Mouse (Mus musculus): ENCODE data around the gene Gm30083.
A peak's percentile ranks its signal among the peaks of the same experiment; 100 is the strongest.

Gm30083 gene

DNA sequence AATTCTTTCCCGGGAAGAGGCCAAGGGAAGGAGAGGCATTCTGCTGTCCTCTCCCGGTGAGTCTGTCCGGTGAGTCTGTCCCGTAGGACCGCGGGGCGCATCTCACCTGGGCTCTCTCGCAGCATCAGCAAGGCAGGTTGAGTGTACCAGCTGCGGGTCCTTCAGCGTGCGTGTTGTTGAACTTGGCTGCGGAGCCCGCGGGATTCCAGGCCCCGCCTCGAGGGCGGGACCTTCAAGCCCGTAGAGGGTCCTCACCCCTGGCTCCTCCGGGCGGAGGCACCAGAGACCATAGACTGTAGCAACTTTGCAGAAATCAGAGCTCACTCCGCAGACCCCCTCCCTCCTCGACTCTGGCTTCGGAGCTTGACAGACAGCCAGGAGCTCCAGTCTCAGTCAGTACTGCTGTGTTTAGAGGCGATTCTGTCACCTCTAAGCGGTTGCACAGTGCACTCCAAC, 36.4 kb downstream of the Gm30083 start, which contains the start of gene Zfp488:
Gene Zfp488 (minus strand): TSS at position 161 of the 456 bp plus-strand sequence.
- H3K9me3 ChIP-seq (ENCODE audit: low read length): peaks cover 3% of the 10 kb centered on the region; the same call in 1 of the 2 replicates
- H3K36me3 ChIP-seq (ENCODE audit: insufficient read depth, low read length): no peaks in the 10 kb centered on the region
- TF ChIP-seq POU5F1 (IDR thresholded peaks at IDR 0.05; ENCODE audit: borderline replicate concordance, low read length) (no peak), CTCF (conservative IDR thresholded peaks at IDR 0.05; ENCODE audit: low read length) (no peak), NANOG (IDR thresholded peaks at IDR 0.05; ENCODE audit: borderline replicate concordance, low read length) (no peak)
- peaks cover 32% of the 10 kb centered on the region for H3K27me3 ChIP-seq (ENCODE audit: insufficient read depth, low read length)
- peak within 1 kb of the TSS; percentile 57 for H3K4me3 ChIP-seq (replicated peaks; ENCODE audit: low read length)
- H3K4me1 ChIP-seq (replicated peaks; ENCODE audit: low read depth, low read length): peaks cover 5% of the 10 kb centered on the region

DNA sequence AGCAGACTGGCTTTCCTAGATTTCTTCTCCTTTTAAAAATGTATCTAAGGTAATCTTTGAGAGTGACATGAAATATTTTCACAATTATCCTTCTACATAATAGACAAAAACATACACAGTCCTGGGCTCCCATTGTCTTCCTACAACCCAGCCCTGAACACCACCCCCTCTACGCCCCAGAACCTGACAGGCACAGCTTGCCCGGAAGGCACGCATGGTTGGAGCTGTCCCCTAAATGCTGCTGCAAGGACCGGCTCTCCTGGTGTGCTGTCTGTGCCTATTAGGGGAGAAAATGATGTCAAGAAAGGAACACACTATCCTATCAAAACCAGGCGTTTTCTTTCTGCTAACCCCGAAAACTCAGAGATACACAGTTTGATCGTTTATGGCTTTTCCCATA, 37.2 kb downstream of the Gm30083 start:
- TF ChIP-seq NANOG (IDR thresholded peaks at IDR 0.05; ENCODE audit: borderline replicate concordance, low read length): no peak
- TF ChIP-seq POU5F1 (IDR thresholded peaks at IDR 0.05; ENCODE audit: borderline replicate concordance, low read length): no peak
- TF ChIP-seq CTCF (conservative IDR thresholded peaks at IDR 0.05; ENCODE audit: low read length): no peak
- Histone ChIP-seq H3K9me3 (ENCODE audit: low read length) (peaks cover 3% of the 10 kb centered on the region; the same call in 1 of the 2 replicates), H3K36me3 (ENCODE audit: insufficient read depth, low read length) (no peaks in the 10 kb centered on the region), H3K27me3 (ENCODE audit: insufficient read depth, low read length) (peaks cover 32% of the 10 kb centered on the region), H3K4me1 (replicated peaks; ENCODE audit: low read depth, low read length) (peaks cover 5% of the 10 kb centered on the region), H3K4me3 (replicated peaks; ENCODE audit: low read length) (no peak overlapping the region)

GRCm38 (mm10) chr14:33974752-33975151, 40.2 kb downstream of the Gm30083 start:
- Histone ChIP-seq H3K4me1 (replicated peaks; ENCODE audit: low read depth, low read length) (peaks cover 5% of the 10 kb centered on the region), H3K9me3 (ENCODE audit: low read length) (no peaks in the 10 kb centered on the region), H3K4me3 (replicated peaks; ENCODE audit: low read length) (no peak overlapping the region), H3K36me3 (ENCODE audit: insufficient read depth, low read length) (no peaks in the 10 kb centered on the region), H3K27me3 (ENCODE audit: insufficient read depth, low read length) (peaks cover 29% of the 10 kb centered on the region)
- TF ChIP-seq POU5F1 (IDR thresholded peaks at IDR 0.05; ENCODE audit: borderline replicate concordance, low read length) (no peak), CTCF (conservative IDR thresholded peaks at IDR 0.05; ENCODE audit: low read length) (no peak), NANOG (IDR thresholded peaks at IDR 0.05; ENCODE audit: borderline replicate concordance, low read length) (no peak)

DNA sequence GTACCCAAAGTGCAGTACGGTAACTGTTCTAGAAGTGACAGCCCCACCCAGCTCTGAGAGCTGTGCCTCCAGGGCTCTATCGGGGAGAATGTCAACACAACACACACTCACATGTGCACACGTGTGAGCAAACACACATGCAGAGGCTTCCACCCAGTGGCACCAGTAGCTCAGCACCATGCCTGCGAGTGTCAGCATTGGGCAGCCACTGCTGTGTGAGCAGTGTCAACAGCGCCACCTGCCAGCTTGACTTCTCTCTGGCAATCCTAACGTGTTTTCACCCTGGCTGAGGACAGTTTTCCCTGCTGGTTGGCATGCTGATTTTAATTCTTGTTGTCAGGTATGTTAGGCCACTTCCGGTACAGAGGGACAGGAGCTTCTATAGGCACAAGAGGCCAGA, 42.3 kb downstream of the Gm30083 start:
- TF ChIP-seq CTCF (conservative IDR thresholded peaks at IDR 0.05; ENCODE audit: low read length): no peak
- TF ChIP-seq NANOG (IDR thresholded peaks at IDR 0.05; ENCODE audit: borderline replicate concordance, low read length): no peak
- TF ChIP-seq POU5F1 (IDR thresholded peaks at IDR 0.05; ENCODE audit: borderline replicate concordance, low read length): no peak
- Histone ChIP-seq H3K4me1 (replicated peaks; ENCODE audit: low read depth, low read length) (no peaks in the 10 kb centered on the region), H3K4me3 (replicated peaks; ENCODE audit: low read length) (no peak overlapping the region), H3K27me3 (ENCODE audit: insufficient read depth, low read length) (peaks cover 9% of the 10 kb centered on the region; the same call in 1 of the 2 replicates), H3K9me3 (ENCODE audit: low read length) (no peaks in the 10 kb centered on the region), H3K36me3 (ENCODE audit: insufficient read depth, low read length) (no peaks in the 10 kb centered on the region)

DNA sequence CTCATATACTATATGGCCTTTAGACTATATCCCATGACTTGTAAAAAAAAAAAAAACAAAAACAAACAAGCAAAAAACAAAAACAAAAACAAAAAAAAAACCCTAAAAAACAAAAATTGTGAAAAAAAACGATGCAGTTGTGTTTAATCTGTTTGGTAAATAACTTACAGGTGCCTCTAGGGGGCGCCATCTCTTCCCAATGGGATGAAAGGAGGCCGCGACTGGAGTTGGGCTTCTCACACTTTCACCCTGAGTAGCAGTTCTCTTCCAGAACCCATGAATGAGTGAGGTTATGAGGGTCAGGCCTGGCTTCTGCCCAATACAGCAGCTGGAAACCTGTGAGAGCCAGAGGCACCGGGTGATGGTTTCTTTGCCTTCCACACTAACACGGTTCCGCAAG, 49.3 kb downstream of the Gm30083 start:
- TF ChIP-seq NANOG (IDR thresholded peaks at IDR 0.05; ENCODE audit: borderline replicate concordance, low read length) (no peak), CTCF (conservative IDR thresholded peaks at IDR 0.05; ENCODE audit: low read length) (peak; percentile 39)
- Histone ChIP-seq H3K36me3 (ENCODE audit: insufficient read depth, low read length) (no peaks in the 10 kb centered on the region), H3K4me1 (replicated peaks; ENCODE audit: low read depth, low read length) (no peaks in the 10 kb centered on the region), H3K4me3 (replicated peaks; ENCODE audit: low read length) (peak overlapping the region; percentile 45; the same call in 1 of the 2 replicates), H3K27me3 (ENCODE audit: insufficient read depth, low read length) (no peaks in the 10 kb centered on the region; the same call in 1 of the 2 replicates), H3K9me3 (ENCODE audit: low read length) (no peaks in the 10 kb centered on the region)

DNA sequence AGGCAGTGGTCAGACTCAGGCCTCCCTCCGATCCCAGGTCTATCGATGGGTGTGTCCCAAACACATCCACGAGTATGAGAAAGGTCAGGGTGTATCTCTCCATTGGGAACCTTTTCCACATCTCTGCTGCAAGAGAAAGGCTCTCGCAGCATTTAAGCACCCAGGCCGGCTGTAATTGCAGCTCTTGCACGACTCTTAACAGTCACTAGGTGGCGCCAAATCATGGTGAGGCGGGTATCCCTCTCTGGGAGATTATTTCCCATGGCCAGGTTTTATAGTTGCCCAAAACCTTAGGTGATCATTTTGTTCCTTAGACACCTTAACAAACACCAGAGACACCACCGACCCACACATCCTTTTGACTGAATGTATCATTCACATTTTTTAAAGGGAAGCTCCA, 55.6 kb downstream of the Gm30083 start:
- Histone ChIP-seq H3K36me3 (ENCODE audit: insufficient read depth, low read length) (no peaks in the 10 kb centered on the region), H3K4me1 (replicated peaks; ENCODE audit: low read depth, low read length) (peaks cover 12% of the 10 kb centered on the region), H3K9me3 (ENCODE audit: low read length) (no peaks in the 10 kb centered on the region), H3K4me3 (replicated peaks; ENCODE audit: low read length) (no peak overlapping the region), H3K27me3 (ENCODE audit: insufficient read depth, low read length) (peaks cover 35% of the 10 kb centered on the region)
- TF ChIP-seq CTCF (conservative IDR thresholded peaks at IDR 0.05; ENCODE audit: low read length) (peak; percentile 70), POU5F1 (IDR thresholded peaks at IDR 0.05; ENCODE audit: borderline replicate concordance, low read length) (no peak), NANOG (IDR thresholded peaks at IDR 0.05; ENCODE audit: borderline replicate concordance, low read length) (no peak)

GRCm38 (mm10) chr14:33958841-33959240, 56.1 kb downstream of the Gm30083 start:
- Histone ChIP-seq H3K9me3 (ENCODE audit: low read length) (no peaks in the 10 kb centered on the region), H3K4me3 (replicated peaks; ENCODE audit: low read length) (no peak overlapping the region), H3K27me3 (ENCODE audit: insufficient read depth, low read length) (peaks cover 39% of the 10 kb centered on the region), H3K4me1 (replicated peaks; ENCODE audit: low read depth, low read length) (peaks cover 12% of the 10 kb centered on the region), H3K36me3 (ENCODE audit: insufficient read depth, low read length) (no peaks in the 10 kb centered on the region)
- no peak for TF ChIP-seq NANOG (IDR thresholded peaks at IDR 0.05; ENCODE audit: borderline replicate concordance, low read length)
- TF ChIP-seq CTCF (conservative IDR thresholded peaks at IDR 0.05; ENCODE audit: low read length): no peak
- no peak for TF ChIP-seq POU5F1 (IDR thresholded peaks at IDR 0.05; ENCODE audit: borderline replicate concordance, low read length)

GRCm38 (mm10) chr14:33958186-33958585, 56.8 kb downstream of the Gm30083 start:
- no peaks in the 10 kb centered on the region for H3K36me3 ChIP-seq (ENCODE audit: insufficient read depth, low read length)
- no peak for TF ChIP-seq CTCF (conservative IDR thresholded peaks at IDR 0.05; ENCODE audit: low read length)
- no peak for TF ChIP-seq NANOG (IDR thresholded peaks at IDR 0.05; ENCODE audit: borderline replicate concordance, low read length)
- no peak for TF ChIP-seq POU5F1 (IDR thresholded peaks at IDR 0.05; ENCODE audit: borderline replicate concordance, low read length)

GRCm38 (mm10) chr14:33956055-33956454, 58.9 kb downstream of the Gm30083 start:
- peaks cover 12% of the 10 kb centered on the region for H3K4me1 ChIP-seq (replicated peaks; ENCODE audit: low read depth, low read length)
- no peaks in the 10 kb centered on the region for H3K36me3 ChIP-seq (ENCODE audit: insufficient read depth, low read length)
- TF ChIP-seq POU5F1 (IDR thresholded peaks at IDR 0.05; ENCODE audit: borderline replicate concordance, low read length) (no peak), CTCF (conservative IDR thresholded peaks at IDR 0.05; ENCODE audit: low read length) (peak; percentile 64)
- peaks cover 40% of the 10 kb centered on the region for H3K27me3 ChIP-seq (ENCODE audit: insufficient read depth, low read length)
- peak overlapping the region; percentile 75 for H3K4me3 ChIP-seq (replicated peaks; ENCODE audit: low read length)
- H3K9me3 ChIP-seq (ENCODE audit: low read length): no peaks in the 10 kb centered on the region

More at GRCm38 (mm10) chr14:33958186-33958585, 56.8 kb downstream of the Gm30083 start:
- H3K4me1 ChIP-seq (replicated peaks; ENCODE audit: low read depth, low read length): peaks cover 12% of the 10 kb centered on the region
- H3K4me3 ChIP-seq (replicated peaks; ENCODE audit: low read length): no peak overlapping the region
- no peaks in the 10 kb centered on the region for H3K9me3 ChIP-seq (ENCODE audit: low read length)
- H3K27me3 ChIP-seq (ENCODE audit: insufficient read depth, low read length): peaks cover 40% of the 10 kb centered on the region
